Mouse (Mus musculus): ENCODE measurements around the gene Snx12. TPM values are rescaled to one million over a fixed set of nuclear protein-coding genes. Genes with fewer than 3 reads are reported as not detected.

Snx12 gene
- polyA plus RNA-seq, 1 experiment from 2014 or later: 52.8 TPM

DNA sequence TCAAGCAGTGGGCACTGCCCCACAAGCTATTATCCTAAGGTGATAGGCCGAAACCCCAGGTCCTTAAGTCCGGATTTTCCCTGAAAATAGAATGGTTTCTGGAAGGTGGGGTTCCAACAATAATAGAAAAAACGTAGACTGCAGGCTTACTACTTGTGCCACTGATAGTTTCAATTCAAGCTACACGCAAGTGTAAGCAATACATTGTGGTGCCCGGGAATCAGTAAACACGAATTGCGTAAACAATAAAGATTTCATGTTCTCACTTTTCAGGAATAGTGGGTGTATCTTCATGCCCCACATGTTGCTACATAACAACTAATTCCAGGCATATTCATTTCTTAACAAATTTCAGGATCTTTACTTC lies 416 bp upstream of the Snx12 start:
- Histone ChIP-seq H3K9me3 (no peaks in the 10 kb centered on the region), H3K4me2 (peak overlapping the region; percentile 40), H3K27me3 (no peaks in the 10 kb centered on the region), H3K36me3 (no peaks in the 10 kb centered on the region), H3K9ac (no peak overlapping the region), H3K27ac (peak overlapping the region; percentile 68), H3K4me1 (no peaks in the 10 kb centered on the region), H3K4me3 (peak overlapping the region; percentile 54)
- no peak for ATAC-seq (ENCODE audit: insufficient number of reproducible peaks, low FRiP score, low TSS enrichment, low read depth)
- 31% methylated on average over 7 of the region's 7 CpGs for WGBS

GRCm38 (mm10) chrX:101189285-101189684 lies 33.1 kb downstream of the Snx12 start:
- WGBS: 78% methylated on average over 3 of the region's 3 CpGs
- H3K27me3 ChIP-seq: no peaks in the 10 kb centered on the region; the same call in 1 of the 2 replicates

GRCm38 (mm10) chrX:101187647-101188046 lies 34.7 kb downstream of the Snx12 start:
- no peak overlapping the region for H3K4me2 ChIP-seq
- WGBS: 76% methylated on average over 1 of the region's 1 CpGs
- no peaks in the 10 kb centered on the region; the same call in 1 of the 2 replicates for H3K27me3 ChIP-seq
- H3K9ac ChIP-seq: no peak overlapping the region
- no peak for ATAC-seq (ENCODE audit: insufficient number of reproducible peaks, low FRiP score, low TSS enrichment, low read depth)
- no peak overlapping the region for H3K27ac ChIP-seq
- no peaks in the 10 kb centered on the region for H3K36me3 ChIP-seq
- H3K9me3 ChIP-seq: no peaks in the 10 kb centered on the region
- no peaks in the 10 kb centered on the region for H3K4me1 ChIP-seq
- H3K4me3 ChIP-seq: no peak overlapping the region

More at GRCm38 (mm10) chrX:101189285-101189684, 33.1 kb downstream of the Snx12 start:
- no peak overlapping the region for H3K4me3 ChIP-seq
- no peaks in the 10 kb centered on the region for H3K4me1 ChIP-seq
- H3K36me3 ChIP-seq: no peaks in the 10 kb centered on the region
- no peak overlapping the region for H3K9ac ChIP-seq
- H3K27ac ChIP-seq: no peak overlapping the region
- ATAC-seq (ENCODE audit: insufficient number of reproducible peaks, low FRiP score, low TSS enrichment, low read depth): no peak
- no peaks in the 10 kb centered on the region for H3K9me3 ChIP-seq
- no peak overlapping the region for H3K4me2 ChIP-seq

GRCm38 (mm10) chrX:101173388-101173787 lies 49.0 kb downstream of the Snx12 start:
- no peak overlapping the region for H3K4me3 ChIP-seq
- peaks cover 3% of the 10 kb centered on the region; the same call in 1 of the 2 replicates for H3K27me3 ChIP-seq
- H3K4me1 ChIP-seq: no peaks in the 10 kb centered on the region
- no peak overlapping the region for H3K27ac ChIP-seq
- ATAC-seq (ENCODE audit: insufficient number of reproducible peaks, low FRiP score, low TSS enrichment, low read depth): no peak
- H3K9ac ChIP-seq: no peak overlapping the region
- 87% methylated on average over 1 of the region's 1 CpGs for WGBS
- H3K36me3 ChIP-seq: no peaks in the 10 kb centered on the region
- no peak overlapping the region for H3K4me2 ChIP-seq
- no peaks in the 10 kb centered on the region for H3K9me3 ChIP-seq

- Histone ChIP-seq H3K4me2 (no peak overlapping the region), H3K27ac (no peak overlapping the region), H3K9me3 (no peaks in the 10 kb centered on the region), H3K27me3 (no peaks in the 10 kb centered on the region; the same call in 1 of the 2 replicates), H3K4me1 (no peaks in the 10 kb centered on the region), H3K36me3 (no peaks in the 10 kb centered on the region), H3K4me3 (no peak overlapping the region), H3K9ac (no peak overlapping the region)
- WGBS: 74% methylated on average over 2 of the region's 2 CpGs
- no peak for ATAC-seq (ENCODE audit: insufficient number of reproducible peaks, low FRiP score, low TSS enrichment, low read depth)
Observed at GRCm38 (mm10) chrX:101168425-101168824, 53.9 kb downstream of the Snx12 start.

- 71% methylated on average over 2 of the region's 2 CpGs for WGBS
- Histone ChIP-seq H3K9ac (no peak overlapping the region), H3K4me1 (no peaks in the 10 kb centered on the region), H3K27me3 (no peaks in the 10 kb centered on the region), H3K9me3 (no peaks in the 10 kb centered on the region), H3K27ac (no peak overlapping the region), H3K36me3 (no peaks in the 10 kb centered on the region), H3K4me2 (no peak overlapping the region), H3K4me3 (no peak overlapping the region)
- no peak for ATAC-seq (ENCODE audit: insufficient number of reproducible peaks, low FRiP score, low TSS enrichment, low read depth)
Observed at GRCm38 (mm10) chrX:101163739-101164138, 58.6 kb downstream of the Snx12 start.

- no peak for ATAC-seq (ENCODE audit: insufficient number of reproducible peaks, low FRiP score, low TSS enrichment, low read depth)
- no peak overlapping the region for H3K4me2 ChIP-seq
- no peak overlapping the region for H3K9ac ChIP-seq
- no peaks in the 10 kb centered on the region for H3K4me1 ChIP-seq
- H3K36me3 ChIP-seq: no peaks in the 10 kb centered on the region
- 76% methylated on average over 3 of the region's 3 CpGs for WGBS
- no peak overlapping the region for H3K27ac ChIP-seq
- no peaks in the 10 kb centered on the region for H3K27me3 ChIP-seq
- no peak overlapping the region for H3K4me3 ChIP-seq
- no peaks in the 10 kb centered on the region for H3K9me3 ChIP-seq
Observed at GRCm38 (mm10) chrX:101163278-101163677, 59.1 kb downstream of the Snx12 start.

DNA sequence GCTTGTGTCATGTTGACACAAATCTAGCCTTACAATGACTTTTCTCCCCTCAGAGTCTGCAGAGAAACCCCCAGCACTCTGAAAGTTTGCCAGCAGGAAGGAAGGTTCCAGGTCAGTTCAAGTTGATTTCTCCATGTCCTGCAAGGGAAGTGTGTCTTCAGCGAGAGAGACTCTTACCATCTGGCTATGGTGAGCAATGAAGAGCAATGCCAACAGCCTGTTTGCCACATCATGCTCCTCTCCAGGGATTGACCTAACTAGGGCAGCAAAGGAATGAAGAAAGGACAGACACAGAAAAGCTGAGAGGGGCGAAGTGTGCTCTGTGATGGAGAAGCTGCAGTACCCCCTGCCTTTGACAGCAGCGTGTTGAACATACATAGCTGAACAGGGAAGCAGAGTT lies 59.8 kb downstream of the Snx12 start:
- ATAC-seq (ENCODE audit: insufficient number of reproducible peaks, low FRiP score, low TSS enrichment, low read depth): no peak
- H3K4me2 ChIP-seq: no peak overlapping the region
- H3K27me3 ChIP-seq: no peaks in the 10 kb centered on the region
- H3K36me3 ChIP-seq: no peaks in the 10 kb centered on the region
- no peak overlapping the region for H3K9ac ChIP-seq
- H3K4me3 ChIP-seq: no peak overlapping the region
- H3K9me3 ChIP-seq: no peaks in the 10 kb centered on the region
- no peaks in the 10 kb centered on the region for H3K4me1 ChIP-seq
- 87% methylated on average over 3 of the region's 3 CpGs for WGBS
- H3K27ac ChIP-seq: no peak overlapping the region

GRCm38 (mm10) chrX:101157488-101157887 lies 64.9 kb downstream of the Snx12 start:
- H3K36me3 ChIP-seq: no peaks in the 10 kb centered on the region
- H3K27me3 ChIP-seq: no peaks in the 10 kb centered on the region
- no peak overlapping the region for H3K27ac ChIP-seq
- no peaks in the 10 kb centered on the region for H3K4me1 ChIP-seq
- H3K4me2 ChIP-seq: no peak overlapping the region
- no peak overlapping the region for H3K9ac ChIP-seq
- no peak for ATAC-seq (ENCODE audit: insufficient number of reproducible peaks, low FRiP score, low TSS enrichment, low read depth)
- no peaks in the 10 kb centered on the region for H3K9me3 ChIP-seq
- 77% methylated on average over 2 of the region's 2 CpGs for WGBS
- no peak overlapping the region for H3K4me3 ChIP-seq

- Histone ChIP-seq H3K36me3 (no peaks in the 10 kb centered on the region), H3K4me2 (no peak overlapping the region), H3K4me3 (no peak overlapping the region), H3K27me3 (no peaks in the 10 kb centered on the region), H3K9me3 (no peaks in the 10 kb centered on the region), H3K9ac (no peak overlapping the region), H3K4me1 (no peaks in the 10 kb centered on the region), H3K27ac (no peak overlapping the region)
- 38% methylated on average over 5 of the region's 5 CpGs for WGBS
- no peak for ATAC-seq (ENCODE audit: insufficient number of reproducible peaks, low FRiP score, low TSS enrichment, low read depth)
Observed at GRCm38 (mm10) chrX:101156369-101156768, 66.0 kb downstream of the Snx12 start.

DNA sequence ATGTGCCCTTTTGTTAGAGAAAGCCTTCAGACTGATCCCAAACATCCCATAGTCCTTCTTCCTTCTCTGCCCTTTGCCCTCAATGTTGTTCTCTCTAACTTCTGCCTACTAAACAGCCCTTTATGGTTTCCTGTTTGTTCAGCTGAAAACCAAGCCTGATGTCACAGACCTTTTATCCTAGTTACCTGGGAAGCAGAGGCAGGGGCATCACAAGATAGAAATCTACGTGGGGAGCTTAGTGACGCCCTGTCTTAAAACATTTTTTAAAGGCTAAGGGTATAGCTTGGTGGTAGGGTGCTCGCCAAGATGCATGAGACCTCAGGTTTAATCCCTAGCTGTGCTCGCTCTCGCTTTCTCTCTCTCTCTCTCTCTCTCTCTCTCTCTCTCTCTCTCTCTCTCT lies 74.9 kb downstream of the Snx12 start:
- H3K36me3 ChIP-seq: no peaks in the 10 kb centered on the region
- no peak overlapping the region for H3K4me2 ChIP-seq
- ATAC-seq (ENCODE audit: insufficient number of reproducible peaks, low FRiP score, low TSS enrichment, low read depth): no peak
- H3K4me3 ChIP-seq: no peak overlapping the region
- WGBS: 72% methylated on average over 5 of the region's 5 CpGs
- H3K9me3 ChIP-seq: no peaks in the 10 kb centered on the region
- no peak overlapping the region for H3K9ac ChIP-seq
- H3K4me1 ChIP-seq: no peaks in the 10 kb centered on the region
- no peaks in the 10 kb centered on the region for H3K27me3 ChIP-seq
- no peak overlapping the region for H3K27ac ChIP-seq

DNA sequence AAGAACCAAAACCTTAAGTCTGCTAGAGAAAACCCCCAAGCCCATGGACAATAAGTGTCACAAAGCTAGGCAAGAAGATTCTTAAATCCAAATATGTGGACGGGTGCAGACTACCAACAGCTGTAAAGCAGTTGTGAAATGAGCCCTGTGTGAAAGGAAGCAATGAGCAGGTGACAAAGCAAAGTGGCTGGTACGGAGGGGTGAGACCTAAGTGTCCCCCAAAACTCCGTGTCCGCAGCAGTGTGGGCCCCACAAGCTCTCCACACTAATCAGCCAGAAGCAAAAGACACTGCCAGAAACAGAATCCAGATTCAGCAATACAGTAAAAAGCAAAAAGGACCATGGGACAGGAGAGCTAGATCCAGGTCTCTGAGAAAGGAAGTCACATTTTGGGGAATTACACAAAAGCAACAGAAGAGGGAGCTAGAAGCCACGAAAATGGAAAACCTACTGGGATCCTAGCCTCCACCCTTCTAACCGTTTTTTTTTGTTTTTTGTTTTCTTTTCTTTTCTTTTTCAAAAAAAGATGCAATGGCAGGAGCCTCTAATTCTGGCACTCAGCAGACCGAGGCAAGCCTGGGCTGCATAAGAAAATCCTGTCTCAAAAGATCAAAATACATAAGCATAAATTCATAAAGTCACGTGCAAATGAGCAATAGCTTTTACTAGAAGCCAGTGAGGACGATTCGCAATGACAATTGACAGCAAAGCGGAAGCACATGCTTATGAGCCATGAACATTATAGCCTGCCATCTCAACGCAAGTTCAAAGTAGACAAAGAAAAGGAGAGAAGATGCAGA lies 90.2 kb downstream of the Snx12 start:
- Histone ChIP-seq H3K27ac (no peak overlapping the region), H3K9me3 (no peaks in the 10 kb centered on the region), H3K4me2 (peak overlapping the region; percentile 29), H3K4me3 (peak overlapping the region; percentile 19), H3K4me1 (no peaks in the 10 kb centered on the region), H3K36me3 (no peaks in the 10 kb centered on the region), H3K27me3 (no peaks in the 10 kb centered on the region), H3K9ac (no peak overlapping the region)
- 35% methylated on average over 12 of the region's 12 CpGs for WGBS
- ATAC-seq (ENCODE audit: insufficient number of reproducible peaks, low FRiP score, low TSS enrichment, low read depth): no peak
